Mouse (Mus musculus) adipose tissue, adult 10 weeks (tissue): ENCODE data around the gene Tpt1. TPM values are rescaled to one million over a fixed set of nuclear protein-coding genes. Genes with fewer than 3 reads are reported as not detected.

Source experiments
- polyA plus RNA-seq: library from polyadenylated mRNA; stranded (reverse); fragments of 350-450 nt; fragmentation: Illumina TruSeq; extraction: RNeasy Lipid Tissue Mini Kit (QIAGEN cat#74804); gene quantifications from one replicate; pipeline ENCODE4 v1.2.3, GENCODE M21; 2014; ENCODE audit warnings: low read depth, low replicate concordance

The Tpt1 gene
- polyA plus RNA-seq, result 4,371 TPM

DNA sequence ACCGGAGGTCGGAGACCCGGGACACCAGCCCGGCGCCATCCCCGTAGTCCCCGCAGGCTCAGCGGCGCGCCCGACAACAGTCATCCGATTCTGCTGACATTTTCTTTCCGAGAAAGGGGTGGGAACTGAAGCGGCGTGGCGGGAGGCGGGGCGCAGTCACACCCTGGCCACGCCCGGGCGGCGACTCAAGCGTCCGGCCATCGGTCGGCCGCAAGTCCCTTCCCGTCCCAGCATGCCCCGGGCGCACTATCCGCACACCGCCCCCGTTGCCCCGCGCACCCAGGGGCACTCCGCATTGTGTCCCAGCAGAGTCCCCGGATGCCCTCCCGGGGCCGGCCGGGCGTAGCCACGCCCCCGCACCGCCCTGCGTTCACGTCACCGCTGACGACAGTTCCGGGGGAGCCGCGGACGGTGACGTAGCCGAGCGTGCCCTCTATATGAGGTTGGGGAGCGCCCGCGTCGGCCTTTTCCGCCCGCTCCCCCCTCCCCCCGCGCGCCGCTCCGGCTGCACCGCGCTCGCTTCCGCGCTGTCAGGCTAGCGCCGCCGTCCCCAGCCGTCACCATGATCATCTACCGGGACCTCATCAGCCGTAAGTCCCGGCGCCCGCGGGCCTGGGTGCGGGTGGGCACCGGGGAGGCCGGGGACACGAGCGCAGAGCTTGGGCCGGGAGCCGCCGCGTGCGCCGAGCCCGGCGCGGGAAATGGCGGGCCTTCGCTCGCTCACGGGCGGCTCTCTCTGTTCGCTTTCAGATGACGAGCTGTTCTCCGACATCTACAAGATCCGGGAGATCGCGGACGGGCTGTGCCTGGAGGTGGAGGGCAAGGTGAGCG is at the start of gene Tpt1:
Tpt1 (plus strand) TSS at position 227 of the 831 bp plus-strand sequence.

Other genes with a start within 250 kb of the Tpt1 start
- gene Erich6b, start 202.8 kb upstream of the Tpt1 start, polyA plus RNA-seq, result not detected
- 25.0 TPM for gene Cog3, start 90.6 kb upstream of the Tpt1 start, polyA plus RNA-seq
- 24.5 TPM for gene Slc25a30, start 58.1 kb upstream of the Tpt1 start, polyA plus RNA-seq
- gene Kctd4, start 109.9 kb downstream of the Tpt1 start, polyA plus RNA-seq, result not detected
- gene Gtf2f2, start 165.8 kb downstream of the Tpt1 start, polyA plus RNA-seq, result 22.0 TPM